8 mouse cellular contexts compared by ENCODE assay signal in the genomic region with DNA sequence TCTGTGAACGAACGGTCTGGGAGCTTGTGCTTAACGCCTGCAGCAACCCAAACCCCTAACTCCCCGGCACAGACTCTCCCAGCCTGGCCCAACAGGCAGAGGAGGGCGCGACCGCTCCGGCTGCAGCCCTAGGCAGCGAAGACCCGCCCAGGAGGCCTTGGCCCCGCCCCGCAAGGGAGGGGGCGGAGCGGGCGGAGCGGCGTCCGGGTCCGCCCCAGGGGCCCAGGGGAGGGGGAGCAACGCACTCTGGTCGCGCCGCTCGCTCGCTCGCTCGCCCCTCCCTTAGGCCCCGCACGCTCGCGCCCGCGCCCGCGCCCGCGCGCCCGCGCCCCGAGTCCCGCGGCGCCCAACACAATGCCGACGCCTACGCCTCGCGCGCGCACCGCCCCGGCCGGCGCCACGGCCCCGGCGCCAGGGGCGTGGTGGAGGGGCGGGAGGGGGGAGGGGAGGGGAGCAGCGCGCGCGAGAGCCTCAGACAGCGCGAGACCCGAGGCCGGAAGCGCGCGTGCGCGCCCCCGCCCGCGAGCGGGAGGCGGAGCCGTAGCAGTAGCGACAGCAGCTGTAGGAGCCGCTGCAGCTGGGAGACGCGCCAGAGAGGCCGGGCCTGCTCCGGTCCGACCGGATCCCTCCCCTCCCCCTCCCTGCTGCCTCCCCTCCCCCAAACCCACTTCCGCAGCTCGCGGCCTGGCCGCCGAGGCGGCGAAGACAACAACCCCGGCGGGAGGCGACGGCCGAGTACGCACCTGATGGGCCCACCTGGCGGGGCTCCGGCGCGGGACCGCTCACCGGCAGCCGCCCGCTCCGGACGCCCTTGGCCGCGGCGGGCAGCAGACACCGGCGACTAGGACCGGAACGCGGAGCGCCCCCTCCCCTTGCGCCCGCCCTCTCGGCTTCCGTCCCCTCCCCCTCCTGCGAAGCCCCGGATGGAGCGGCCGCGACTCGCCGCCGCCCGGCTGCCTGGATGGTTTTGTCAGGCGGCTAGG. TPM values are rescaled to one million over a fixed set of nuclear protein-coding genes. Genes with fewer than 3 reads are reported as not detected.
DNase-seq lines count a peak whose midpoint lies in the region; ATAC-seq lines count a peak whose summit lies in the region.

No protein-coding gene starts in this region.

- H3K4me3 ChIP-seq in hindbrain, embryonic 15.5 days, result peak overlapping the region; percentile 97

- H3K4me1 ChIP-seq in hindbrain, embryonic 15.5 days (replicated peaks), result peaks cover 35% of the 10 kb centered on the region

- peak overlapping the region; percentile 98 for H3K9ac ChIP-seq in hindbrain, embryonic 15.5 days

- H3K9me3 ChIP-seq in hindbrain, embryonic 15.5 days, result no peaks in the 10 kb centered on the region

- H3K27ac ChIP-seq in hindbrain, embryonic 15.5 days (replicated peaks), result peak overlapping the region; percentile 100

- no peaks in the 10 kb centered on the region for H3K27me3 ChIP-seq in hindbrain, embryonic 15.5 days

- DNase-seq in R1 (ENCODE audit: low read depth, low spot score), result peak; percentile 93
- peak; percentile 94 to 97 for DNase-seq in cerebellum, postnatal 25 days
- peak; percentile 79 to 85 for DNase-seq in frontal cortex, postnatal 25 days (ENCODE audit: low spot score in 2 of 2)
- peak; percentile 93 for DNase-seq in left cerebral cortex, adult 11 months (ENCODE audit: low spot score)
- DNase-seq in lung, postnatal 4 days, result peak; percentile 95 to 98
- DNase-seq in retina, postnatal 7 days (ENCODE audit: low read depth, low spot score), result peak; percentile 94
- DNase-seq in urinary bladder, adult 2 months (ENCODE audit: low spot score), result peak; percentile 94

- H3K36me3 ChIP-seq in hindbrain, embryonic 15.5 days, result no peaks in the 10 kb centered on the region

- peak overlapping the region; percentile 75 for H3K4me2 ChIP-seq in hindbrain, embryonic 15.5 days

- peak; percentile 93 for ATAC-seq in hindbrain, embryonic 15.5 days (ENCODE audit: low FRiP score, low read depth)

- WGBS in hindbrain, embryonic 15.5 days, result 0% methylated on average over 33 of the region's 133 CpGs

RNA-seq across cellular contexts. Expression of a gene that starts 1.0 kb away (rescaled TPM):
- polyA plus RNA-seq in hindbrain, embryonic 15.5 days (2015; fragmentation: Nextera tagmentation; extraction: Ambion mirVana), result 14.9 and 15.0 TPM in 2 replicates
- polyA plus RNA-seq in urinary bladder, adult 2 months (2012; rRNA removed), result 8.4 and 9.6 TPM in 2 replicates

RNA-seq across cellular contexts. Expression of a gene that starts 45.3 kb away (rescaled TPM):
- polyA plus RNA-seq in hindbrain, embryonic 15.5 days (2015; fragmentation: Nextera tagmentation; extraction: Ambion mirVana), result 47.0 and 49.1 TPM in 2 replicates
- 43.3 and 49.1 TPM in 2 replicates for polyA plus RNA-seq in urinary bladder, adult 2 months (2012; rRNA removed)

RNA-seq across cellular contexts. Expression of a gene that starts 45.4 kb away (rescaled TPM):
- polyA plus RNA-seq in hindbrain, embryonic 15.5 days (2015; fragmentation: Nextera tagmentation; extraction: Ambion mirVana), result 10.3 and 10.8 TPM in 2 replicates
- 13.0 and 14.6 TPM in 2 replicates for polyA plus RNA-seq in urinary bladder, adult 2 months (2012; rRNA removed)

Comparison
In these comparisons a context has a peak if more than half of its experiments do, and no peak if none do; other contexts are left out.
1. Peak in every context shown above with its lines: DNase-seq, ATAC-seq, H3K4me3 ChIP-seq and H3K27ac ChIP-seq.